Mouse (Mus musculus) Muller cell, postnatal 12 days (primary cell): ENCODE measurements at regions not wholly inside any gene's neighbourhood (a gene's known extent, or its start where the extent isn't known, plus 50 kb on each side); places are given as distances from the start of the nearest gene placed in this dataset.
A peak's percentile ranks its signal among the peaks of the same experiment; 100 is the strongest.

Experiments
- DNase-seq: peaks from one replicate; pipeline ENCODE4 v3.0.0-alpha.2; 2015; ENCODE audit errors: inconsistent ontology term

DNA sequence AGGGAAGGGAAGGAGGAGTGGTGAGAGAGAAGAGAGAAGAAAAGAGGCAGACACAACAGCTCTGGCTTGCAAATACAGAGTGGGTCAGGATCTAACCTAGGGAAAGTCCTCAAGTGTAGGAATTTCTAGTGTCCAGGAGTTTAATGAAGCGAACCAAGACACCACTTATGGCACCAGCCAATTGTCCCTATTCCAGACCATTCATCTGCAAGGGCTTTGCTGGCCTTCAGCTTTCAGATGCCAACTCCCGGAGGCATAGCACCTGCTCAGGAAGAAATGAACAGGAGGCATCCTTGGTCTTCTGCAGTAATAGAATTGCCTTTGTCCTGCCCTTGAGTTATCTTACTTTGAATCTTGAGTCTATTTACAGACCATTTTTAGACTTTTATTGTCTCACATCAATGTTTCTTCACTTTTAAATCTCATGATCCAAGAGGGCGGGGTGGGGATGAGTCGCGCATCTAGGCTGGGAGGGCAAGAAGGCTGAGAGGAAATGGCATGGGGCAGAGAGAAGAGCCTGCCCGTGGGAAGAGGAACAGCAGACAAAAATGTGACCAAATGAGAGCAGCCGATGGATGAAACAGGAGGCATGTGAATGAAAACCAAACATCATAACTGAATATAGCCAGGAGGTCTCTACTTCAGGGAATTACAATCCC, 190.1 kb upstream of the Hmga2 start:
- peak; percentile 69 for DNase-seq

- peak; percentile 91 for DNase-seq
These were observed 189.4 kb upstream of the Hmga2 start for GRCm38 (mm10) chr10:120665670-120666069.

GRCm38 (mm10) chr10:120664419-120664818, 188.2 kb upstream of the Hmga2 start:
- no peak for DNase-seq

GRCm38 (mm10) chr10:120663396-120663795, 187.1 kb upstream of the Hmga2 start:
- DNase-seq, result no peak

GRCm38 (mm10) chr10:120660503-120660902, 184.2 kb upstream of the Hmga2 start:
- no peak for DNase-seq

DNA sequence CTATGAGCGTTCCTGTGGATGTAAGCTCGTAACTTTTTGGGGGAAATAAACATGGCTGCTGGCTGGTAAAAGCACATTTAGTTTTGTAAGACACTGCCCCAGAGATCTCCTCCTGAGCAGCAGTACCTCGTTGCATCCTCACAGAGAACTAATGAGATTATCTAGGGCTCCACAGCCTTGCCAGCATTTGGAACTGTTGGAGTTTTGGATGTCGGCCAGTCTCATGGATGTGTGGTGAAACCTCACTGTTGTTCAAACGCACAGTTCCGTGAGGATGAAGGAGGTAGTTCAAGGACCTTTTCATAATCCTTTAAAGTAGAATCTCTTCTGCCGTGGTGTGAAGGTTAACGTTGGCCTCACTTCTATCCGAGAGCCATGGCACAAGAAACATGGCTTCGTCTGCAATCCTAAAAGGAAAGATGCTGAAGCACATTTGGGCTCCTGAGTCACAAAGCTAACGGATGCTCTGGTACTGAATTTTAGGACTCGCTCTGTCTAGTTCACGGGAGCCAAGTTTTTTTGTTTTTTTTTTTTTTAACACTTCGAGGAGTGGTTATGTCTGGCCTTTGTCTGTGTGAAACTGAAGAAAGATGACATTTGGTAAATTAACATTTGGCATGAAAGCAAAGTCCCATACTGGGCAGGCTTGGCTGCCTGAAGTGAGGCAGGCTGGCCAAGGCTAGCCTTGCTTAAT, 179.1 kb upstream of the Hmga2 start:
- peak; percentile 86 for DNase-seq

DNA sequence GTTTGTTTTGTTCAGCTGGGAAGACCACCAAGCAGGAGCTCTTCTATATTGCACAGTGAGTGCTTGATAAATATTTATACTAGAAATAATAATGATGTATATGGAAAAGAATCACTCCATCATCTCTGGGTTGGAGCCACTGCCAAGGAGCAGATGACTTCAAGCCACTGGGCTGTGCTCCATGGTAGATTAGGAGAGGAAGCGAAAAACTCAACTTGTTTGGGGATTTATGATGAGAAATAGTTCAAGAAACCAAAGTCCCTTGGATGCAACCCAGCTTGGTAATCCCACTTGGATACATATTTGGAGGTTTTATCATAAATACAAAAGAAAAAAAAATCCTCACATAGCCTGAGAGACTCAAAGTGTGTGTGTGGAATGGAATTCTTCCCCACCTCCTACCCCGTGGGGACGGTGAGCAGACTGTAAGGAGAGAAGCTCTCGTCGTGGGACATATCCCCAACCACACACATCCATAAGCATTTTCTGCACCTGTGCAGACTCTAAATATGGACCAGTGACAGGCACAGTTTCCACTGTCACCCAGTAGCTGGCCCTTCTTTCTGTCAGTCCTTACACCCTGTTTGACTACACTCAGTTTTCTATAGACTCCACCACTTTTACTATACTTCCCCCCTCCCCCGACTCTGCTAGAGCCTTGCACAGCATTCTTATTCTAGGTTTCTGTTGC, 176.4 kb upstream of the Hmga2 start:
- no peak for DNase-seq

DNA sequence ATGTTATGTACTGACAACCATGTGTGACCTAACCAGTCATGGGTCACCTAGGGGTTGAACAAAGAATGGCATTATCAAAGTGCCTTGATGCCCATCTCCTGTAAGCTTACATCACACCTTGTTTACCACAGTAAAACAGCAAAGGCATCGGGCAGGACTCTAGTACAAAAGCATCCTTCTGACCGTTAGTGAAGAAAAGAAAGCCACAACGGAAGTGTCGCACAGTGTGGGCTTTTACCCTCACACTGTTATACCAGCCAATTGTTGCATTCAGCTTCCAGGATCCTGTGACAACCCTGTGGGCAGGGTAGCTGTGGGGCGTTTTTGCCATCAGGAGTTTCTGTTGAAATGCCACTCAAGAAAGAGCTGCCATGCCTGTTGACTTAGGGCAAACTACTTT, 175.6 kb upstream of the Hmga2 start:
- DNase-seq, result no peak

- no peak for DNase-seq
These were observed 174.1 kb upstream of the Hmga2 start for GRCm38 (mm10) chr10:120650336-120650735.

DNA sequence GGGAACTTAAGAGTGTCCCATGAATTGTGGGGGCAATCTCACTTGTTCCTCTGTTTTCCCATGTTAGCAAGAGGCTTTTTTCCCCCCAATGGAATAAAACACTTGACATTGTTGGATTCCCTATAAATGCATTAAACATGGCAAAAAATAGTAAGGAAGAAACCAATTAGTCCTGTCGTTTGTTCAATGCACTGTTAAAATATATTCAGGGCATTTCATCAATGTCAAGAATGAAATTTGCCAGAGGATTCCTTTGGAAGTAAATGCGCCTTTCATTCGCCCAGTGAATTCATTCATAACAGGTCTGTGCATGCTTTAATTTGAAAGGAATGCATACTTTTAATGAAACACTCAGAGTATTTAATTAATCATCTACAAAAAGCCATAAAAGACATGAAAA, 172.5 kb upstream of the Hmga2 start:
- DNase-seq, result peak; percentile 92

GRCm38 (mm10) chr10:120648031-120648430, 171.8 kb upstream of the Hmga2 start:
- no peak for DNase-seq

DNA sequence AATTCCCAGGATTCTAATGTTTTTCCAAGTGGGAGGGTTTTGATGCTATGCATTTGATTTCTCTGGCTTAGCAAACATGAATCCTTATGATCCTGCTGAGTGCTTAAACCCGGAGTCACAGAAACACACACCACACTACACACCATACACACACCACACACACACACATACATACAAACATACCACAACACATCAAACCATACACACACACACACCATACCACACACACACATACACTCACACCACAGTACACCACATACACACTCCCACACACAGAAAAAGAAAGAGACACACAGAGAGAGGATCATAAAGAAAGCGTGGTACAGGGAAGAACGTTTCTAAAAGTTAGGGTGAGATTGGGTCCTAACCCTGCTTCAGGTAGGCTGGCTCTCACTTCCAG, 171.1 kb upstream of the Hmga2 start:
- DNase-seq, result no peak

GRCm38 (mm10) chr10:120646862-120647311, 170.6 kb upstream of the Hmga2 start:
- DNase-seq, result peak; percentile 72

GRCm38 (mm10) chr10:120640847-120641246, 164.6 kb upstream of the Hmga2 start:
- no peak for DNase-seq

DNA sequence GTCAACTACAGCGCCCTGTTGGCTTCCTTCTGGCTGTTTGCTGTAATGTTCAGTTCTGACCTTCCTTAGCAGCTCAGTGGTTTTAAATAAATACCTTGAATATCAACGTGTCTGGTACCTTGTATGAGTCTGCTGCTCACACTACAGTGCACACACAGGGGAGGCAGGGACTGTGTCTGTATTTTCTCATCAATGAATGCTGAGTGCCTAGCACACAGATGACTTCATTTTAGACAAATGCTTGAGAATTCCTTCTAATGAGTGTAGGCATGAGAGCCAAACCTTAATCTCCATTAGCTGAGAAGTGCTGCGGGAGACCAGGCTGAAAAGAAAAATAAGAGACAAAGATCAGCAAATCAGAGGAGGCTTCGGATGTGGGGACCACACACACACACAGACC, 162.0 kb upstream of the Hmga2 start:
- DNase-seq, result peak; percentile 78

GRCm38 (mm10) chr10:120635818-120636543, 159.7 kb upstream of the Hmga2 start:
- DNase-seq, result peak; percentile 97

- DNase-seq, result no peak
These were observed 158.9 kb upstream of the Hmga2 start for GRCm38 (mm10) chr10:120635194-120635593.

DNA sequence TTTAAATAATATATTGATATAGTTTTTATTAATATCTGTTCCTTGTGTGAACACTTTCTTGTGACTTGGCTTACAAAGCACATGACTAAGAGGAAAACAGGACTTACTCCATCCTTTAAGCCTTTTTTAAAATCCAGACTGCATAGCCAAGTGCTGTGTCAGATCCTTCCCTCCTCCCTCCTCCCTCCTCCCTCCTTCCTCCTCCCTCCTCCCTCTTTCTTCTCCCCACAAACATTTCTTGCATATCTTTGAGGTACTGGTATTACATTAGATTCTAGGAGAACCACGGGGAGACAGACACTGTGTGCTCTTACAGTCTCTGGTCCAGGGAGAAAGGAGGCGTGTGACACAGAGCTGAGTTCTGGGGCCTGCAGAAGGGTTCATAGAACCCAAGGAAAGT, 155.8 kb upstream of the Hmga2 start:
- no peak for DNase-seq

GRCm38 (mm10) chr10:120628066-120628465, 151.8 kb upstream of the Hmga2 start:
- DNase-seq, result peak; percentile 52

DNA sequence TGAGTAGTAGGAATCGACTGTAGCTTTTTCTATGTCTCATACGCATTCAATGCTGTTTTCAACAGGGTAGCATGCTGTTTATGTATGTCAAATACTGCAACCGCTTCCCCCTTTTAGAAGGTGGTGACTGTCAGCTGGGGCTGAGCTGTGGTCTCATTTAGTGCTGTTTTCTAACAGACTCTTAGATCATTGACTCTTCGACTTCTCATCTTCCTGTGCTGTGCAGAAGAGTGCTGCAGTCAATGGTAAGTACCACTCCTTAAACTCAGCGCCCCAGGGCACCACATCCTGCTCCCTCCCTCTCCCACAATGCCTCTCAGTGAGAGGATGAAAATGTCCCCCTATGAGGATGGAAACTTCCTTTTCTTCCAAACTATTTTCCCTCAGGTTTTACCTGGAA, 149.2 kb upstream of the Hmga2 start:
- DNase-seq, result no peak

- peak; percentile 95 for DNase-seq
These were observed 148.1 kb upstream of the Hmga2 start for GRCm38 (mm10) chr10:120624203-120624942.
